Mouse (Mus musculus) NIH3T3 (cell line): ENCODE data around the gene Eif2s2.

Experiments used
- DNase-seq: peaks from one replicate; pipeline ENCODE4 v3.0.0-alpha.2; 2012; ENCODE audit warnings: low read depth

Eif2s2 gene

GRCm38 (mm10) chr2:154893045-154893385 is 280 bp upstream of the Eif2s2 start:
- no peak for DNase-seq

GRCm38 (mm10) chr2:154891585-154891984 is 1.1 kb downstream of the Eif2s2 start:
- peak; percentile 30 for DNase-seq

- DNase-seq, result no peak
Observed at GRCm38 (mm10) chr2:154876621-154877020, 16.1 kb downstream of the Eif2s2 start.

DNA sequence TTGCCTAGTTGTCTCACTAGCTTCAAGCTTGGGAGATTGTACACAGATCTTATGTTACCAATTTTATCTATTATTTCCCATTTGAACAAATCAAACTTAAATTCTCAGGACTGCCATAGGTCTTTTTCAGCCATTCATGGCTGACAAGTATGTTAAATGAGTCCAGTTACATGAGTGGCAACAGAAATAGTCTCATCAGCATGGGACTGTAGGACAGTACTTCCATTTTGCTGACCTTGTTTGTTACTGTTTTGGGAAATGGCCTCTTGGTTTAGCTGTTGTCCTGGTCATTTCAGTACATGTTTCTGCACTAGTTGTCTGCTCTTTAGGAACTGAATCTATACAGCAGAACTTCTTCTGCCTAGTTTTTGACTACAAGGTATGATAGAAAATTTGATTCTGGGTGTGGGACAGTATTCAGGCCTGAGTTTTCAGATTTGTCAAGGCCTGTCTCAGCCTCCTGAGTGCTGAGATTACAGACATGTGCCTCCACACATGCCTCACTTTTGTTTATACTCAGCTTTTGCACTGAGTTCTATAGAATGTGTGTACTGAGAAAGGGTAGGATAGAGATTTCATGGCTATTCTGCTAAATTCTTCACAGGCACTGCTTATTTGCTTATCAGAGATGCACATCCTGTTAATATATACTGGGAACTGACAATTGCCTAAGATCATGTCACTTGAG is 22.6 kb downstream of the Eif2s2 start:
- no peak for DNase-seq

DNA sequence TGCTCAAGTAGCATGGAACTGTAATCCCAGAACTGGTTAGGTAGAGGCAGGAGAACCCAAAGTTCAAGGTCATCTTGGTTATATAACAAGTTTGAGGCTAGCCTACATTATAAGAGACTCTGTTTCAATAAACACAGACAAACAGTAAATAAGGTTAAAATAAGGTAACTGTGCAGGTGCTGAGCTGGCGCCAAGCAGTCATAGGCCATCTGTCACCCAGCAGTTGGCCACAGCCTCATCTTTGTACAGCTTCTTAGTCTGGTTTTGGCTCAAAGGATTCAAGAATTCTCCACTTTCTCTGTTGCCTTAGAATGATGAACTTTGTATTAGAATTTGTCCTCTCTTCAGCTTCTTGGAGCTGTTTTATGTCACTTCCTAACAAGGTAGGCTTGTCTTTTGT is 24.6 kb downstream of the Eif2s2 start:
- DNase-seq, result no peak

GRCm38 (mm10) chr2:154865696-154866095 is 27.0 kb downstream of the Eif2s2 start:
- DNase-seq, result no peak

- DNase-seq, result no peak
Observed at GRCm38 (mm10) chr2:154863672-154864071, 29.1 kb downstream of the Eif2s2 start.

DNA sequence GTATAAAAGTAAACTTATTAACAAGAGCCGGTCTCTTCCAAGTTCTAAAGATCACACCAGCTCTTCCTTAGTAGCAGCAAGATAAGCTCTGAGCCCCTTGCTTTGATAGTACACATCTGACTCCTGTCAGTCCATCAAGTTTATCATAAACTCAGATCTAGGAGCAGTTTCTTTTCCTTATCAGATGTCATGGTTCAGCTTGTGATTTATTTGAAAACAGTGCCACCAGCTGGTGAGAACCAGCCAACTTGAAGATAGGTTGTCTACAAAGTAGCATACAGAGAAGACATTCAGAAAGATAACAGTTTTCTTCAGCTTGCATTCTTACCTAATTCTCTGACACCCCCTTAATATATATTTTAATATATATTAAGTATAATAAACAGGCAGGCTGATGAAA is 37.4 kb downstream of the Eif2s2 start:
- DNase-seq, result peak; percentile 78

- no peak for DNase-seq
Observed at GRCm38 (mm10) chr2:154848086-154848485, 44.6 kb downstream of the Eif2s2 start.

DNA sequence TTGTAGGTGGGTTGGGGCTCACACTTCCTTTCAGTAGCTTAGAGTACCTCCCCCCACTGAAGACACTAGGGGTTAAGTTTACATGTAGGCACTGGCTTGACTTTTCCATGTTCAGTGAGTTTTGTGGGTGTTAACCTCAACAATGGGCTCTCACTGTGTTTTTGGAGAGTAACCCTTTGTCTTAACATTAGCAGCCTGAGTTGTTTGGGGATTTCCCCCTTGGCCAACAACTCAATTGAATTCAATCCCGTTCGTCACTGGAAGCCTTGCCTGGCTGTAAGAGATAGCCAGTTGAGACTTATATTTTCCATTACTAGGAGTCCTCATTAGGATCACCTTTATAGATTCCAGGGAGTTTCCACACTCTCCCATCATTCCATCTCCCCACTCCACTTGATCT is 56.2 kb downstream of the Eif2s2 start:
- DNase-seq, result no peak

GRCm38 (mm10) chr2:154834149-154834865 is 58.4 kb downstream of the Eif2s2 start:
- DNase-seq, result no peak

GRCm38 (mm10) chr2:154832471-154832870 is 60.3 kb downstream of the Eif2s2 start:
- no peak for DNase-seq

DNA sequence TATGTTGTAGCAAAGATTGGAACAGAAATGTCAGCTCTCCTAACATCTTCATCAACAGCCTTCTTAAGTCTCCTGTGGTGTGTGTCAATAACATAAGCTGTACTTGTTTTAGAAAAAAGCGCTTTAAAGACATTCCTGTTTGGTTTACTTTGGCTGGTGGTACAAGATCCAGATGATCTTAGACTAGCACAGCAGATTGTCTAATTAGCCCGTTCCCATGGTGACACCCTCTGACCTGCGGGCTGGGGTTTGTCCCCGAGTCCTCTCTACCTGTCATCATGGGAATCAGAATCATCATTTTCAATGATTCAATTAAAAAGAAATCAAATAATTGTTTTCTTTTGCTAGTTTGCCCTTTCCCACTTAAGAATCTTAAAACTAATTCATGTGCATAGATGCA is 65.2 kb downstream of the Eif2s2 start:
- DNase-seq, result no peak

DNA sequence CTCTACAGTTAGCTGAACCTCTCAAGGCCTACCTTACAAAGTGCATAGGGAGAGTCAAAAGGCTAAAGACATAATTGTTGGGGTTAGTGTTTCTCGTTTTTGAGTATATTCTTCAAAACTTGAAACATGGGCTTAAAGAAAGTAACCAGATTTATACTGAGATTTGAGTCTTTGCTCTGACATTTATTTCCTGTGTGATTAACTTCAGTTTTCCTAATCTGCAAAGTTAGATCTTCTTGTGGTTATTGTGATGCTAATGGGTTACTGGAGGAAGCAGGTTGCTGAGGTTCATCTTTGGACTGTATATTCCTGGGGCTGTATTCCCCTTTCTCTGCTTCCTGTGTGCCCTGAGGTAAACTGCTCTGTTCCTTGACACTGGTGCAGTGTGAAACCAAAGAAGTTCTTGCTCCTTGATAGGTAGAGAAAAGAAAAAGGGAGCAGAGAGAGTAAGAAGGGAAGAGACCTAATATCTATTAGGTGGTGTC is 66.6 kb downstream of the Eif2s2 start:
- no peak for DNase-seq
